Mouse (Mus musculus) erythroblast, embryonic 14.5 days (primary cell): Measurements from ENCODE around the gene Dapk3.

Experiments used
- GATA1 ChIP-seq: IDR thresholded peaks from 2 replicates; pipeline ENCODE4 v1.6.1; 2012; ENCODE audit warnings: low read length, inconsistent platforms, mixed read lengths
- TAL1 ChIP-seq: IDR thresholded peaks from 3 replicates; pipeline ENCODE4 v1.6.1; 2012; ENCODE audit warnings: low read length, inconsistent platforms, mixed read lengths

DNA sequence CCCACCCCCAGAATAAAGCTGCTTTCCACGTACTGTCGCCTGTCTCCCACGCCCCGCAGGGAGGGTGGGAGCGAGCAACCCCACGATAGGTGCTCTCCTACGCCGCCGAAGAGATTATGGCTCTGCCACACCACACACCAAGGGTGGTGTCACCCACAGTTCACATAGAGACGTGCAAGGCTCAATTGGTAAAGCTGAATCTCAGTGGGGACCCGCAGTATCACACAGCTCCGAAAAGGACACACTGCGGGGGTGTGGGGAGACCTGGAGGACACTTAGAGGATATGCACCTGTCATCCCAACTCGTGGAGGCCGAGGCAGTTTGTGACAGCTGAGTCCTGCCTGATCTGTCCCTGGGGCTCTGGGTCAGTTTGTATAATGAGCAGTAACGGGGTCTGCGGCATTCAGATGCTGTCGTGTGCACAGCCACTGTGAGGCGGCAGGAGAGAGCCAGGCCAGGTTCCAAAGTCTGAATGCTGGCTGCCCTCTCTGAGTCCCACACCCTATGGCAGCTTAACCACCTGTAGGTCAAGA, 10.2 kb downstream of the Dapk3 start:
- TF ChIP-seq TAL1 (no peak), GATA1 (no peak)
